Mouse (Mus musculus) CH12.LX (cell line): ENCODE data around the gene Ndufa13. TPM values are rescaled to one million over a fixed set of nuclear protein-coding genes. Genes with fewer than 3 reads are reported as not detected.

Experiments used
- DNase-seq: peaks from one replicate; pipeline ENCODE4 v3.0.0-alpha.2; 2013; ENCODE audit errors: extremely low read depth
- H3K27ac ChIP-seq: 2 replicates; pipeline ENCODE4 v1.5.1; 2012; ENCODE audit warnings: low read depth, mild to moderate bottlenecking, control low read depth, moderate library complexity; ENCODE audit not compliant: insufficient read depth
- H3K27me3 ChIP-seq: replicated peaks from 2 replicates; pipeline ENCODE3; 2012; ENCODE audit warnings: inconsistent platforms
- H3K36me3 ChIP-seq, 2 experiments: replicated peaks in 1 of 2; 2 replicates each; pipeline versions ENCODE3 to v1.6.1; 2012; ENCODE audit warnings: inconsistent platforms in 1 of 2, low read length in 1 of 2, mild to moderate bottlenecking in 1 of 2, mixed read lengths in 1 of 2, moderate library complexity in 1 of 2; ENCODE audit not compliant: control insufficient read depth in 1 of 2, insufficient read depth in 1 of 2
- H3K4me1 ChIP-seq, 2 experiments: 2 replicates each; pipeline ENCODE4 v1.6.1; 2012; ENCODE audit warnings: inconsistent platforms in 1 of 2, moderate library complexity in 1 of 2; ENCODE audit not compliant: insufficient read depth in 2 of 2, control insufficient read depth in 1 of 2
- H3K4me2 ChIP-seq: 2 replicates; pipeline ENCODE4 v1.6.1; 2012; ENCODE audit warnings: low read depth, mild to moderate bottlenecking, control low read depth; ENCODE audit not compliant: poor library complexity, insufficient read depth, severe bottlenecking
- H3K4me3 ChIP-seq, 3 experiments: fragments of 150-350 bp in 1 of 3; sonication (generic) in 1 of 3; replicated peaks in 1 of 3; 2 replicates each; pipeline versions ENCODE3 to v1.5.1; 2011 to 2012; ENCODE audit warnings: low read depth in 2 of 3, low read length in 2 of 3, mild to moderate bottlenecking in 2 of 3, moderate library complexity in 2 of 3, control low read depth in 1 of 3, improper control_type of control experiment in 1 of 3, inconsistent platforms in 1 of 3, mixed read lengths in 1 of 3; ENCODE audit not compliant: poor library complexity in 1 of 3
- H3K79me2 ChIP-seq: replicated peaks from 2 replicates; pipeline ENCODE4 v1.6.1; 2012; ENCODE audit warnings: mild to moderate bottlenecking, moderate library complexity; ENCODE audit not compliant: control insufficient read depth, poor library complexity, insufficient read depth, severe bottlenecking; ENCODE audit errors: extremely low read depth
- H3K9ac ChIP-seq: 2 replicates; pipeline ENCODE4 v1.6.1; 2012; ENCODE audit warnings: low read depth, mild to moderate bottlenecking, control low read depth, moderate library complexity; ENCODE audit not compliant: insufficient read depth
- H3K9me3 ChIP-seq: replicated peaks from 2 replicates; pipeline ENCODE3; 2012; ENCODE audit warnings: low read length, inconsistent platforms, mixed read lengths
- BHLHE40 ChIP-seq: IDR thresholded peaks from 2 replicates; pipeline ENCODE4 v1.6.1; 2011; ENCODE audit warnings: mild to moderate bottlenecking, low read depth, low read length, improper control_type of control experiment
- CHD2 ChIP-seq: IDR thresholded peaks from 2 replicates; pipeline ENCODE4 v1.6.1; 2011; ENCODE audit warnings: low read length, improper control_type of control experiment
- ELF1 ChIP-seq: IDR thresholded peaks from 2 replicates; pipeline ENCODE4 v1.6.1; 2014; ENCODE audit warnings: low read depth, mild to moderate bottlenecking, inconsistent platforms, low read length, improper control_type of control experiment
- EP300 ChIP-seq: IDR thresholded peaks from 2 replicates; pipeline ENCODE4 v1.6.1; 2011; ENCODE audit warnings: low read length, improper control_type of control experiment
- GABPA ChIP-seq: IDR thresholded peaks from 2 replicates; pipeline ENCODE4 v1.6.1; 2012; ENCODE audit warnings: low read depth, low read length, improper control_type of control experiment, inconsistent platforms; ENCODE audit not compliant: insufficient replicate concordance
- HCFC1 ChIP-seq: IDR thresholded peaks from 2 replicates; pipeline ENCODE4 v1.6.1; 2012; ENCODE audit warnings: low read depth, mild to moderate bottlenecking, inconsistent platforms, low read length, improper control_type of control experiment
- IRF4 ChIP-seq: IDR thresholded peaks from 2 replicates; pipeline ENCODE4 v1.6.1; 2014; ENCODE audit warnings: low read depth, mild to moderate bottlenecking, inconsistent platforms, low read length, improper control_type of control experiment
- JUN ChIP-seq: IDR thresholded peaks from 2 replicates; pipeline ENCODE4 v1.6.1; 2011; ENCODE audit warnings: low read depth, mild to moderate bottlenecking, low read length, improper control_type of control experiment, moderate library complexity; ENCODE audit not compliant: insufficient read depth
- MAFK ChIP-seq: IDR thresholded peaks from 2 replicates; pipeline ENCODE4 v1.6.1; 2011; ENCODE audit warnings: low read length, improper control_type of control experiment; ENCODE audit not compliant: insufficient replicate concordance
- MAX ChIP-seq: IDR thresholded peaks from 2 replicates; pipeline ENCODE4 v1.6.1; 2011; ENCODE audit warnings: low read length, improper control_type of control experiment
- MAZ ChIP-seq: IDR thresholded peaks from 2 replicates; pipeline ENCODE4 v1.6.1; 2012; ENCODE audit warnings: low read depth, mild to moderate bottlenecking, inconsistent platforms, low read length, improper control_type of control experiment, moderate library complexity
- MEF2A ChIP-seq: IDR thresholded peaks from 2 replicates; pipeline ENCODE4 v1.6.1; 2014; ENCODE audit warnings: low read depth, mild to moderate bottlenecking, inconsistent platforms, low read length, improper control_type of control experiment, borderline replicate concordance
- MXI1 ChIP-seq: IDR thresholded peaks from 2 replicates; pipeline ENCODE4 v1.6.1; 2011; ENCODE audit warnings: mild to moderate bottlenecking, low read depth, low read length, improper control_type of control experiment
- MYC ChIP-seq: IDR thresholded peaks from 2 replicates; pipeline ENCODE4 v1.6.1; 2011; ENCODE audit warnings: low read depth, mild to moderate bottlenecking, improper control_type of control experiment, low read length
- NELFE ChIP-seq: IDR thresholded peaks from 2 replicates; pipeline ENCODE4 v1.6.1; 2011; ENCODE audit warnings: low read depth, low read length, improper control_type of control experiment
- NRF1 ChIP-seq: IDR thresholded peaks from 2 replicates; pipeline ENCODE4 v1.6.1; 2014; ENCODE audit warnings: low read depth, mild to moderate bottlenecking, inconsistent platforms, low read length, improper control_type of control experiment, moderate library complexity
- PAX5 ChIP-seq: IDR thresholded peaks from 2 replicates; pipeline ENCODE4 v1.6.1; 2012; ENCODE audit warnings: low read length, inconsistent platforms, mixed read lengths
- POLR2AphosphoS2 ChIP-seq: IDR thresholded peaks from 2 replicates; pipeline ENCODE4 v1.6.1; 2011; ENCODE audit warnings: low read depth, low read length, improper control_type of control experiment
- RCOR1 ChIP-seq: conservative IDR thresholded peaks from 2 replicates; pipeline ENCODE4 v1.6.1; 2012; ENCODE audit warnings: low read depth, mild to moderate bottlenecking, inconsistent platforms, low read length, improper control_type of control experiment
- TBP ChIP-seq: conservative IDR thresholded peaks from 2 replicates; pipeline ENCODE4 v1.6.1; 2011; ENCODE audit warnings: low read depth, low read length, improper control_type of control experiment
- TCF12 ChIP-seq: IDR thresholded peaks from 2 replicates; pipeline ENCODE4 v1.6.1; 2014; ENCODE audit warnings: low read depth, mild to moderate bottlenecking, inconsistent platforms, low read length, improper control_type of control experiment
- UBTF ChIP-seq: IDR thresholded peaks from 2 replicates; pipeline ENCODE4 v1.6.1; 2012; ENCODE audit warnings: low read depth, mild to moderate bottlenecking, inconsistent platforms, low read length, improper control_type of control experiment, moderate library complexity
- ZKSCAN1 ChIP-seq: IDR thresholded peaks from 2 replicates; pipeline ENCODE4 v1.6.1; 2012; ENCODE audit warnings: low read depth, inconsistent platforms, low read length, improper control_type of control experiment, borderline replicate concordance
- ZMIZ1 ChIP-seq: IDR thresholded peaks from 2 replicates; pipeline ENCODE4 v1.6.1; 2012; ENCODE audit warnings: low read depth, mild to moderate bottlenecking, inconsistent platforms, low read length, improper control_type of control experiment
- ZNF384 ChIP-seq: IDR thresholded peaks from 2 replicates; pipeline ENCODE4 v1.6.1; 2012; ENCODE audit warnings: low read depth, low read length, improper control_type of control experiment, inconsistent platforms
- dilution Hi-C: fragments of 300-500 bp; cut with MboI; formaldehyde crosslinking; loops from 2 replicates; pipeline ENCODE4 v1.14.3; 2020; ENCODE audit warnings: low sequenced_read_pairs; ENCODE audit not compliant: extremely low pct_unique_long_range_greater_than_20kb, extremely low pct_ligation_motif_present
- in situ Hi-C: fragments of 300-500 bp; cut with MboI; formaldehyde crosslinking; loops from 3 replicates; pipeline ENCODE4 v1.14.3; 2019; ENCODE audit warnings: low sequenced_read_pairs, low pct_ligation_motif_present, low pct_unique_long_range_greater_than_20kb, mixed read lengths
- polyA plus RNA-seq: library from polyadenylated mRNA; unstranded; fragments of >175 nt; gene quantifications from 2 replicates; pipeline ENCODE4 v1.2.1, GENCODE M21; 2012; ENCODE audit warnings: low read depth; ENCODE audit not compliant: insufficient read length
- total RNA-seq, 2 experiments: library from RNA; depleted of rRNA; stranded (reverse); fragments of 300-350 nt in 1 of 2; fragments of >200 nt in 1 of 2; gene quantifications; 2 replicates each; pipeline ENCODE4 v1.2.3; 2012 to 2014

Gene Ndufa13
- total and polyA plus RNA-seq, 3 experiments: 74.7 to 177 (median 90.1) TPM

DNA sequence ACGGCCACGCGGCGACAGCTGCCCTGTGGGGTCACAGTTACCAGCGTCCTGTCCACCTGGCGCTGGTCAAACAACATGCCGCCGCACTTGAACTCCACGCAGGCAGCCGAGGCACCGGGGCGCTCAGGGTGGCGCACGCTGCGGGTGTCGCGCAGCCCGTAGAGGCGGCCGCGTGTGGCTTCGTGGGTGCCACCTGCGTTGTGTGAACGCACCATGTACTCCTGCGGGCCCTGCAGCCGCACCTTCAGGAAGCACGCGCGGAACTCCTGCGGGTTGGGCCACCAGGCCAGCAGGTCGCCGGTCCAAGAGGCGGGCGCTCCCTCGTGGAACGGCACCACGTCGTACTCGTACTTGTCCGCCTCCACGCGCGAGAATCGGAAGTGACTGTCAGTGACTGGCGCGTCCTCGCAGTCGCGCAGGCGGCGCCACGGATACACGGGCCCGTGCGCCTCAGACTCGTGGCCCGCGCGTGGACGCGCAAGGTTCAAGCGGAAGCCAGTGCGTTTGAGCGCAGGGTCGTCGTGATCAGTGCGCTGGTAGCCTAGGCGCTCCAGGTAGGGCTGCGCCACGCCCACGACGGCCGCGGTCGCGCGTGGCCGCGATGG is 21.0 kb downstream of the Ndufa13 start:
- Histone ChIP-seq H3K4me3 (peak overlapping the region in 1 of 3 experiments; percentile 8), H3K36me3 (peaks cover 0 to 20% of the 10 kb centered on the region in 2 experiments), H3K9me3 (peaks cover 31% of the 10 kb centered on the region), H3K4me2 (no peak overlapping the region), H3K9ac (no peak overlapping the region), H3K79me2 (no peaks in the 10 kb centered on the region), H3K27me3 (no peaks in the 10 kb centered on the region), H3K27ac (no peak overlapping the region), H3K4me1 (no peaks in the 10 kb centered on the region)
- DNase-seq: no peak
- dilution Hi-C loops: no loop called here
- in situ Hi-C loops: no loop called here
- TF ChIP-seq MEF2A (no peak), EP300 (no peak), RCOR1 (no peak), MXI1 (no peak), ZNF384 (no peak), IRF4 (no peak), NRF1 (no peak), ZKSCAN1 (no peak), CHD2 (no peak), MYC (no peak), POLR2AphosphoS2 (no peak), JUN (no peak), UBTF (no peak), PAX5 (no peak)

DNA sequence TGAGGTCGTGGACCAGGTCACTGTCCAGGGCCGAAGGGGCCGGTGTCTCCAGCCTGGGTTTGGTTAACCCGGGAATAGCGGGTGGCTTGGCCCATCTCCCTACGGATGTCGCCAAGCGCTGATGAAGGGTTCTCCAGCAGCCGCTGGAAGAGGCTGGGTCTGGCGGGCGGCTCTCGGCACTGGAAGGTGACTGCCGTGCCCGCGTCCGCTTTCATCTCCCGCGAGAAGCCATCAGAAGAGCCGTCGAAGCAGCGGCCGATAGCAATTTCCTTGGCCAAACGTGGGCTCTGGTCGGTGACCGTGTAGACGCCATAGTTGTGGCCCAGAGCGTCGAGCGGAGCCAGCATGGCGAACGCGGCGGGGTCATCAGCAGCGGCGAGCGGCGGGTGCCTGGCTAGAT is 21.5 kb downstream of the Ndufa13 start:
- no peak for TF ChIP-seq RCOR1
- TF ChIP-seq TCF12: no peak
- no peak for TF ChIP-seq TBP
- no peak for TF ChIP-seq MAFK
- no peak for TF ChIP-seq MAX
- no peak for TF ChIP-seq CHD2
- TF ChIP-seq ZKSCAN1: no peak
- no peak for TF ChIP-seq MEF2A
- TF ChIP-seq MAZ: no peak
- no peak for TF ChIP-seq ZMIZ1
- TF ChIP-seq EP300: no peak
- no peak for TF ChIP-seq HCFC1
- no peak for TF ChIP-seq IRF4
- no peak for TF ChIP-seq MYC
- TF ChIP-seq BHLHE40: no peak
- TF ChIP-seq POLR2AphosphoS2: no peak
- no peak for TF ChIP-seq ELF1
- TF ChIP-seq NELFE: no peak
- no peak for TF ChIP-seq GABPA
- in situ Hi-C loops (no loop called here), dilution Hi-C loops (no loop called here)
- H3K9me3 ChIP-seq: peaks cover 31% of the 10 kb centered on the region
- DNase-seq: no peak
- peaks cover 0 to 20% of the 10 kb centered on the region in 2 experiments for H3K36me3 ChIP-seq
- H3K27ac ChIP-seq: no peak overlapping the region
- no peaks in the 10 kb centered on the region for H3K4me1 ChIP-seq
- H3K9ac ChIP-seq: no peak overlapping the region
- H3K4me2 ChIP-seq: no peak overlapping the region
- H3K4me3 ChIP-seq: no peak overlapping the region
- no peaks in the 10 kb centered on the region for H3K27me3 ChIP-seq
- no peaks in the 10 kb centered on the region for H3K79me2 ChIP-seq
